Mouse (Mus musculus) right cerebral cortex, postnatal 10 days (tissue): ENCODE results near the gene Rassf5.

ENCODE experiments used
- DNase-seq, 2 experiments: peaks; one replicate each; pipeline ENCODE4 v3.0.0; 2021; ENCODE audit warnings: low spot score in 2 of 2

The Rassf5 gene

GRCm38 (mm10) chr1:131208081-131208480, 37.0 kb downstream of the Rassf5 start:
- no peak for DNase-seq

DNA sequence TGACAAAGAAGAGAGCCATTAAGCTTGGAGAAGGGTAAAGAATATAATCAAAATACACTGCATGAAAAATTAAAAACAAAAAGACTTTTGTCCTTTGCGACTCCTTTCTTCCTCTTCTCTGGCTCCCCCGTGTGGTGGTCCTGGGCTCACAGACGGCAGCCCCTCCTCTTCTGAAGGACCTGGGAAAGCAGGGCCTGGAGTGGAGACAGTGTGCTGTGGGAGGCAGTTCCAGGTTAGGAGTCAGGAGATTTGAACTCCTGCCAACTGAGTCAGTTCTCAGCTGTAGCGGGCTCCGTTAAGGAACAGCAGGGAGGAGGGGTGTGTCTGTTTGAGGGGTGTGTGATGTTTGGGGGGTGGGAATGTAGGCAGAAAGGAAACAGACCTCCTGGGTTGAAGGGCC, 37.5 kb downstream of the Rassf5 start:
- peak; percentile 67 to 81 for DNase-seq

DNA sequence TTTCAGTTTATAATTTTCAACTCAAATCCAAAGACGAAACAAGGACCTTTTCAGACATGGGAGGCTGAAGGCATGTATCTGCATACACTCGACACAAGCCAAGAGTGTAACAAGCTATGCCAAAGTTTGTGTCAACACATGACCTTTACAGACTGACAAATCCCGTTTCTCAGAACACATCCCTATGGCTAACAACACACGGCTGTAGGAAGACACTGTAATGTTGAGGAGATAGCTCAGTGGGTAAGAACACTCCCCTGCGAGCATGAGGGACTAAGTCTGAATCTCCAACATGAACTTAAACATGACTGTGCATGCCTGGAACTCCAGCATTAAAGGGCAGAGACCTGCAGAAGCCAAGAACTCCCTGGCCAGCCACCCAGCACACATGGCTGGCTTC, 38.7 kb downstream of the Rassf5 start:
- DNase-seq: no peak

GRCm38 (mm10) chr1:131204461-131204860, 40.6 kb downstream of the Rassf5 start:
- DNase-seq: no peak

- DNase-seq: no peak
Observed at GRCm38 (mm10) chr1:131201391-131201790, 43.7 kb downstream of the Rassf5 start.

GRCm38 (mm10) chr1:131200588-131200987, 44.5 kb downstream of the Rassf5 start:
- no peak for DNase-seq

- peak; percentile 61 to 65 for DNase-seq
Observed at GRCm38 (mm10) chr1:131199976-131200375, 45.1 kb downstream of the Rassf5 start.

GRCm38 (mm10) chr1:131199118-131199821, 45.8 kb downstream of the Rassf5 start:
- DNase-seq: no peak

DNA sequence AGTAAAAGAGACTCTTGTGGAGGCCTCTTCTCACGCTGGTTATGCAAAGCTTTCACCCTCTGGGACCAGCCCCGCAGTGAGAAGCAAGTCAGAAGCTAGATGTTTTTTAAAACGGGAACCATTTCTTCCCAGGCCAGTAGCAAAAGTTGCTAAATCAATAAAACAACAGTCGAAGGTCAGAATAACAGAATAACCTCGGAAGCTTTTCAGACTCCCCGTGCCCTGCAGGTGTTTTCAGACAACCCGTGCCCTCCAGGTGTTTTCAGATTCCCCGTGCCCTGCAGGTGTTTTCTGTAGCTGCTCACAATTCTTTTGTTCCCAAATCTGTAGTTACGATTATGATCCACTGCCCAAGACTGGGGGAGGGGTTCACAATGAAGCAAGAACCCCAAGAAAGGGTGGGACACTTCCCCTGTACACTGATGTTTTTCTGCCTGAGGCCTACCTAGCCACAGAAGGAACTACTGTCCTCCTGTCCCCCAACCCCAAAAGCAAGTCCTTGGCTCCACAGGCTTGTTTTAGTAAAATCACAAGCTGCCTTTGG, 46.6 kb downstream of the Rassf5 start:
- DNase-seq: no peak

DNA sequence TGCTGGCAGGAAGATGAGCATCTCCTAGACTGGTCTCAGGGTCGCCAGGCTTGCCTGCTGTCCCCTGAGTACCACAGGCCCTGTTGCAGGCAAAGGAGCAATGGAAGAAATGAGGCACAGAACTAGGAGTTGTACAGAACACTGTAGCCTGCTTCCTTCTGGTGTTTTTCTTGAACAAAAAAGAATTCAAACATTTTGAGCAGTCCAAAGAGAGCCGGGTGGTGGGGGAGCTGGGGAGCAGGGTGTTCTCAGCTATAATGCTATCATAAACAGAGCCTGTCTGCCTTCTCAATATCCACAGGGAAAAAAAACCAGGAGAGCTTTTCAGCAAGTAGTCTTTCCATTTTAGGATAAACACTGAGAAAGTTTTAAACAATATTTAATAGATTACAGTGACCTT, 49.0 kb downstream of the Rassf5 start:
- DNase-seq: no peak

- DNase-seq: no peak
Observed at GRCm38 (mm10) chr1:131195653-131196052, 49.4 kb downstream of the Rassf5 start.

DNA sequence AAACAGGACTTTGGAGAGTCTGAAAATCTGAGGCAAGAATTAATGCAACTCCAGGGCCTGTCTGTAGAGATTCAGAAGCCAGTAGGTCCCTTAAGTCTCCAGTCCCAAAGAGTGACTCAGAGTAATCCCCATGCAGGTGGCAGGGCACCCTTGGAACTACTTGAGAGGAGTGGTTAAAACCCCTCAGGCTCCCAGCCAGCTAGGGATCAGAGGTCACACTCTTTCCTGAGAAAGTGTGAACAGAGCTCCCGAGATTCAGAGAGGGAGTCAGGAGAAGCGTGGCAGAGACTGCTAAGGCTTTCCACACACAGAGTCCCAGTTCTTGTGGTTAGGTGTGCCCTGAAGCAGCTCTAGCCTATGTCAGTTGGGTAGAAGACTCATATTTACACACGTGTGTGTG, 51.3 kb downstream of the Rassf5 start:
- no peak for DNase-seq

DNA sequence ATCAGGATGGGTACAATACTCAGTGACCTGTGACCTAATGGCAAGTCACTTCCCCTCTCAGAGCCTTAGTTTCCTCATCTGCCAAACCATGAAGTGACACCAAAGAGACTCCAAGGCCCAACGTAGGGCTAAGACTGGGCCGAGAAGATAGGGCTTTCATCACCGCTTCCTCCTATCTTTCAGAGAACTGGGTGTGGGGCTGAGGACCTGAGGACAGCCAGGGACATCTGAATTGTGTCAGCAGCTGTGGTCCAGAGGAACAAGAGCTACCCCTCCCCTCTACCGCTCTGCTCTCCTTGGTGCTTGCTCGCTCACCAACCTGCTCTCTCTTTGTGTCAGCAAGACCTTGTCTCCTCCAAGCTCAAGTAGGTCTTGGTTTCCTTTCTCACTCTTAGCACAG, 56.4 kb downstream of the Rassf5 start:
- DNase-seq: no peak

GRCm38 (mm10) chr1:131187856-131188255, 57.2 kb downstream of the Rassf5 start:
- no peak for DNase-seq

DNA sequence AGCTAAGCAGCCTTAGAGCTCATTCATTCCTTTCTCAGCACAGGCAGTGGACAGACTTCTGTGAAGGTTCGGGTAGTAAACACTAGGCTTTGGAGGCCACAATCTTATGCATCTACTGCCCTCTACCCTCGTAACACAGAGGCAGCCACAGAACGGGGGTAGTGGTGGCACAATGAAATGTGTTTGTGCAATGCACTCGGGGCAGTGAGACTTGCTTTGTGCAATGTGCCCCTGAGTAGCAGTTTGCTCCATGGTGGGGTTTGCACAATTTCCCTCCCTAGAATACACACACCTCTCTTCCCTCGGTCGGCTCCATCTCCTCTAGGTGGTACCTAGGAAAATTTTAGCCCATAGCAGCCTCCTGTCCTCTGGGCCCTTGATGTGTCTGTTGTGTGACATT, 58.1 kb downstream of the Rassf5 start:
- no peak for DNase-seq

DNA sequence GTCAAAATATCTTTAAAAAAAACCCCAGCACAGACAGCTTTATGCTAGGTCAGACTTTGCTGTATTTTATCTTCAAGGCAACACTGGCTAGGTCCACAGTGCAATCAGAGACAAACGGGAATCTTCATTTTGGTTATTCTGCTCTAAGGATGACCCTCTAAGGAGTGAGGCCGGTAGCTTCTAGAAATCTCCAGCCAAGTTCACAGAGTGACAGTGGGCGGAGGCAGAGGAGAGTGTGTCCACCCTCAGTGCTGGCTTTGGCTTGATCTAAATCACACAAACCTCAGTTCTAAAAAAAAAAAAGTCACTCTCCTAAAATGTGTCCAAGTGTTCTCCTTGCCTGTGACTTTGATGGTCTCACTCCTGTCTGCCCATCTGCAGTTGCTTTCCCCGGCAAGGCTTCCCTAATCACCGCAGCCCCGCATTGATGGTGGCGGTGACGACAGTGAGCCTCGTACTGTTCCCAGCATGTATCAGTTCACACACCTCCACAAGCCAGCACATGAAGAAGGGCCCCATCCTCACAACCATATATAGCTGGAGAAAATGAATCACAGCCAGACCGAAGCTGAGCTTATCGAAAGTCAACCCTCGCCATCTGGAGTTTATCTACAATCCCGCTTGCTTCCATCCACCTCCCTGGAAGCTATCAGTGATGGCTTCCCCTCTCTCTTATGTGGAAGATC, 59.1 kb downstream of the Rassf5 start:
- peak; percentile 44 to 61 for DNase-seq

GRCm38 (mm10) chr1:131184956-131185660, 60.0 kb downstream of the Rassf5 start:
- DNase-seq: no peak

- DNase-seq: no peak
Observed at GRCm38 (mm10) chr1:131184253-131184955, 60.7 kb downstream of the Rassf5 start.

- DNase-seq: no peak
Observed at GRCm38 (mm10) chr1:131183201-131183600, 61.9 kb downstream of the Rassf5 start.

DNA sequence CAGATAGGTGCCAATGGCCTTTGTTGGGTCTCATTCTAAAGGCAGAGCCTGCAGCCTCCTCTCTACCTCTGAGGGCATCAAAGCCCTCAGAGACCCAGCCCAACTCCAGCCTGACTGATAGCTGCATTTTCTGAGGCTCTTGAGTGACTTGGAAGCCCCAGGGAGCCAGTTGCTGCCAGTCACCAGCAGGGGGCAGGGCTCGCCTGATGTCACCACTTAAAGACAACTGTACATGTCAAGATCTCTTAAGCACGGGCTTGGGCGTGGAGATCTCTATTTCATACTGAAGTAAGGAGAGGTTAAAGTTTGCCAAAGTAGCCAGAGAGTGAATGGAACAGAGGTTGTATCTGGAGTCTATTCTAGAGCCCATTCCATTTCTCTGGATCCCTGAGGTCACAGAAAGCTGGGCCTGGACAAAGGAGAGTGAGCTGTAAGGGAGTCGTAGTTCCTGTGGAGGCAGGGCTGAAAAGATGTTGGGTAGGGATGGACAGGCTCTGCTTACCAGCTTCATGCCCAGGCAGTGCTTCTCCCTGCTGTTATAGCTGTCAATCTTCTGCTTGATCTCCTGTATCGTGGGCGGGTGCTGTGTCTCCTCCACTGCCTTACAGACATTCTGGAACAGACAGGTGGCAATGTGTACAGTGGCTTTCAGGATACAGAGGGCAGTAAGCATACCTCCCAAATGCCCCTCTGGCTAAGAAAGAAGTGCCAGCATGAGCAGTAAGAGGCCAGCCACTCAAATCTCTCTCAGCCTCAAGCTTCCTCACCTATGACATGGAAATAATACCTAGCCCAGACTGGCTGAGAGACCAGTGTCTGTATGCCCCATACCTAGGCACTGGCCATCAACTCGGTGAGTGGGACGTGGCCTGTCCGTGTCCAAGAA, 63.2 kb downstream of the Rassf5 start:
- peak; percentile 80 to 87 for DNase-seq

DNA sequence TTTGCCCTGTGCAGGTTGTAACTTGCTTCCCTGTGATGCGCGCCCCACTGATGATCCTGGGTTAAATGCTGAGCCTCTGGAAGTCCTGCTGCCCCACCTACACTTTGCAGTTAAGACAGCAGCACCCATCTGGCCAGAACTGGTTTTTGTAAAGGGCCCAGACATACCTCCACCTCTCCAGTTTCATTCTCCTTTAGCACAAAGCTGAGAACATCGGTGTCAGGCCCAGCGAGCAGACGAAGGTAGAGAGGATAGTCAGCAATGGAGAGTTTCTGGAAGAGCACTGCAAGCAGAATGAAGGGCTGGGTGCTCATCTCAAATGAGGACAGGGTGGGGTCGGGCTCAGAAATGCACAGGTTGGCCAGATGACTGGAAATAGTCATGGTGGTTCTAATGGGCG, 64.7 kb downstream of the Rassf5 start:
- DNase-seq: no peak
